Mouse (Mus musculus) stomach, postnatal 0 days (tissue): Measurements from ENCODE around the gene Pttg1ip.

Experiments
- CTCF ChIP-seq: IDR thresholded peaks from 2 replicates; pipeline ENCODE4 v1.5.1; 2016; ENCODE audit warnings: antibody characterized with exemption, low read depth, mild to moderate bottlenecking, moderate library complexity
- EP300 ChIP-seq: optimal IDR thresholded peaks from 2 replicates; pipeline ENCODE3; 2016; ENCODE audit warnings: antibody characterized with exemption

DNA sequence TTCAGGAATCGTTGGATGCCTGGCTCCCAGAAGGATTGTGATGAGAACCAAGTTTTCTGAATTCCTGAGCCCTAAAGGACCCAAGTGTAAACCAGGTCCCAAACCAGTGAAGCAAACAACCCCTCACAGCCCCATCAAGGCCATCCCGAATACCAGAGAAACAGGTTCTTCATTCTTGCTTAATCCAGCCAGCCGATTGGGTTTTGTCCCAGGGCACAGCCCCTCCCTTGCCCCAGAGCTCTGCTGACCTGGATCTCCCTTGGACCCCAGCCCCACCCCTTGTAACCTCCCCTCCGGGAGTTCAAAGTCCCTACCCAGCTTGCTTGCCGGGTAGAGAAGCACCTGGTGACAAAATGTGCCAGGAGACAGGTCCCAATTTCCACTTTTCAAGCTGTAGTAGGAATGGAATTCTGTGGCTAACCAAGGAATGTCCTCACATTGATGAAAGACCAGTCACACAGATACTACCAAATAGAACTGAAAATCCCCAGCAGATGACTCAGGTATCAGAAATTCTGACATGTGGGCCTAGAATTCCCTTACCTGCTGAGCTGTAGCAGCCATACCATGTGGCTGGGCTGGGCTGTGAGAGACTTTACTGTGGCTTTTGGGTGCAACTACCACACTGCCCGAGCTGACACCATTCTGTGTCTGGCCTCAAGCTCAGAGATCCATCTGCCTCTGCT lies 11.4 kb upstream of the Pttg1ip start:
- TF ChIP-seq CTCF: no peak
- peak; percentile 61 for TF ChIP-seq EP300
